Mouse (Mus musculus) inflammation-experienced regulatory T-cells, adult 6 months (primary cell): ENCODE data around the gene 1700003F12Rik. TPM values are rescaled to one million over a fixed set of nuclear protein-coding genes. Genes with fewer than 3 reads are reported as not detected.

ENCODE experiments used
- ATAC-seq: one replicate; pipeline ENCODE4 v1.8.0; 2017
- polyA plus RNA-seq, 3 experiments: library from polyadenylated mRNA; unstranded; fragments of 100-300 nt; shearing (Covaris generic); gene quantifications; one replicate each; pipeline ENCODE4 v1.2.1; 2017

Gene 1700003F12Rik
- polyA plus RNA-seq, 3 experiments from 2014 or later: not detected

GRCm38 (mm10) chr2:154549127-154549885 is 2.4 kb downstream of the 1700003F12Rik start:
- ATAC-seq: no peak

- ATAC-seq: no peak
These were observed 3.0 kb downstream of the 1700003F12Rik start for GRCm38 (mm10) chr2:154549886-154550189.

- ATAC-seq: no peak
These were observed 4.1 kb downstream of the 1700003F12Rik start for GRCm38 (mm10) chr2:154550937-154551336.

- ATAC-seq: no peak
These were observed 4.6 kb downstream of the 1700003F12Rik start, which contains the start of gene Actl10 for GRCm38 (mm10) chr2:154551476-154551875. Gene Actl10 (plus strand): TSS chr2:154551776.

- no peak for ATAC-seq
These were observed 5.0 kb downstream of the 1700003F12Rik start for GRCm38 (mm10) chr2:154551927-154552326.

GRCm38 (mm10) chr2:154552424-154552907 is 5.6 kb downstream of the 1700003F12Rik start:
- ATAC-seq: peak; percentile 61

GRCm38 (mm10) chr2:154555235-154555634 is 8.3 kb downstream of the 1700003F12Rik start:
- ATAC-seq: no peak

- no peak for ATAC-seq
These were observed 10.4 kb downstream of the 1700003F12Rik start for GRCm38 (mm10) chr2:154557184-154557832.

- ATAC-seq: no peak
These were observed 11.6 kb downstream of the 1700003F12Rik start, which contains the start of gene Necab3 for GRCm38 (mm10) chr2:154558264-154559039. Gene Necab3 (minus strand): TSS chr2:154558890.

GRCm38 (mm10) chr2:154563612-154564170 is 16.8 kb downstream of the 1700003F12Rik start:
- no peak for ATAC-seq

GRCm38 (mm10) chr2:154565562-154565961 is 18.7 kb downstream of the 1700003F12Rik start:
- ATAC-seq: no peak

GRCm38 (mm10) chr2:154566641-154567040 is 19.8 kb downstream of the 1700003F12Rik start:
- ATAC-seq: no peak

- ATAC-seq: no peak
These were observed 20.9 kb downstream of the 1700003F12Rik start for GRCm38 (mm10) chr2:154567766-154568165.

GRCm38 (mm10) chr2:154568329-154569070 is 21.6 kb downstream of the 1700003F12Rik start:
- no peak for ATAC-seq

GRCm38 (mm10) chr2:154569071-154569748 is 22.3 kb downstream of the 1700003F12Rik start:
- ATAC-seq: peak; percentile 35

GRCm38 (mm10) chr2:154569836-154570286 is 23.0 kb downstream of the 1700003F12Rik start, which contains the start of gene E2f1:
Gene E2f1 (minus strand): TSS chr2:154569892.
- peak; percentile 97 for ATAC-seq

- ATAC-seq: no peak
These were observed 23.8 kb downstream of the 1700003F12Rik start for GRCm38 (mm10) chr2:154570666-154571065.

GRCm38 (mm10) chr2:154571266-154571665 is 24.4 kb downstream of the 1700003F12Rik start:
- no peak for ATAC-seq

- ATAC-seq: no peak
These were observed 25.1 kb downstream of the 1700003F12Rik start for GRCm38 (mm10) chr2:154571976-154572375.

GRCm38 (mm10) chr2:154572996-154573395 is 26.1 kb downstream of the 1700003F12Rik start:
- ATAC-seq: no peak

- no peak for ATAC-seq
These were observed 27.4 kb downstream of the 1700003F12Rik start for GRCm38 (mm10) chr2:154574271-154574670.
